Mouse (Mus musculus) layer of hippocampus, postnatal 14 days (tissue): ENCODE measurements at regions not wholly inside any gene's neighbourhood (a gene's known extent, or its start where the extent isn't known, plus 50 kb on each side); places are given as distances from the start of the nearest gene placed in this dataset.

Experiments used
- DNase-seq, 2 experiments: peaks; one replicate each; pipeline ENCODE4 v3.0.0; 2021 to 2022; ENCODE audit warnings: low spot score in 2 of 2, mixed read lengths in 1 of 2

DNA sequence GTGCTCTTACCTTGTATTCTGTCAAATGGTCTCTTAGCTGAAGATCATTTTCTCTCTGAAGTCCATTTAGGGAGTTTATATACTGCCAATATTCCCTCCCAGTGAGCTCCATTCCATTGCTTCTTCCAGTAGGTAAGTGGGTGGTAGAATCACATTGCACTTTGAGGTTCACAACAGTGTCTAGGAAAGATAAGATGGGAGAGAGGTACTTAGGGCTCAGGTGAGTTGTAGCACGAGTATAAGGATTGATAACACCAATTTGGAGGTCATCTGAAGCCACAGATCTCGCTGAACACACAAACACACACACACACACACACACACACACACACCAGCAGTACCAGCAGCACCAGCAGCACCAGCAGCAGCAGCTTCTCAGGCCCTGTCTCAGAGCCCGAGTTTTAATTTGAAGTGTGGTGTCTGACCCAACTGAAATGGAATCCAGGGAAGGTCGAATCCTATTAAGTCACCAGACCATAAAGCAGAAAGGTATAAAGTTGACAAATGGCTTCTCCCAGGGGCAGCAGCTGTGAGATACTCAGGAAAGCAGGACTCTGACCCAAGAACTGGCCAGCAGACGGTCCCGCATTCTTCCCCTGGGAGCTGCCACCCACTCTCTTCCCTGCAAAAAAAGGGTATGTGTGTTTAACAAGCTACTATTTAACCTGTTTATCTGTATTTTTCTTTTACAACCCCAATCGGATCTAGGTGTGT, 561.9 kb upstream of the Cdh11 start:
- DNase-seq = no peak

DNA sequence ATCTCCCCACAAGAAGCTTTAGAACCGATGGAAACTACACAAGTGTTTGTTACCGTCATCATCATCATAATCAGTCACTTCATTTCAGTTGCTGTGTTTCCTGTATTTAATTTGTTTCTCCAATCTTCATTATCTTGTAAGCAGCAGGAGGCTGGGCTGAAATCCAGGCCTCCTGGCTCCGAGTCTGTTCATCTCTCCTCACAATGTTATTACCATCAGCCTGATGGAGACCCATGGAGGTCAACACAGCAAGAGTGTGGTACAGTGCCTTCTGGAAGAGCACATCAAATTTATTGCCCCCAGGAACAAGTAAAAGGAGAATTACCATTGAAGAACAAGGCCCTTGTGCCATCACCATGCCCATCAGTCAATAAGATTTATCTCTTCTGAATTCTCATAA, 576.3 kb upstream of the Cdh11 start:
- no peak for DNase-seq

DNA sequence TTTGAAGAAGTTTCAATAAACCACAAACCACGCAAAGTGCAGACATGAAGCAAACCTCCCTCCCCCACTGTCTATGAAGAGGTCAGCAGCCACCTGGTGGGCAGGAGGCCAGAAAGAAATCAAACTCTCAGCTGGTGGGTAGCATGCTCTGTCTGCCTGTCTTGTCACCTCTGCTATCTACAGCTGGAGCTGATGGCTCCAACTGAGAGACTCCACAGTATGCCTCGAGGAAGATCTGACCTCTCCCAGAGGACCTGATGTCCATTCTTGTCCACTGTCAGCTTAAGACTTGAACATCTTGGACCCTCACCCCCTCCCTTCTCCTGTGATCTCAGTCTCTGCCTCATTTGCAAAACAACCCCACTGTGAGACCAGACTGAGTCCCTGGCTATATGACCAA, 585.0 kb upstream of the Cdh11 start:
- DNase-seq = no peak

DNA sequence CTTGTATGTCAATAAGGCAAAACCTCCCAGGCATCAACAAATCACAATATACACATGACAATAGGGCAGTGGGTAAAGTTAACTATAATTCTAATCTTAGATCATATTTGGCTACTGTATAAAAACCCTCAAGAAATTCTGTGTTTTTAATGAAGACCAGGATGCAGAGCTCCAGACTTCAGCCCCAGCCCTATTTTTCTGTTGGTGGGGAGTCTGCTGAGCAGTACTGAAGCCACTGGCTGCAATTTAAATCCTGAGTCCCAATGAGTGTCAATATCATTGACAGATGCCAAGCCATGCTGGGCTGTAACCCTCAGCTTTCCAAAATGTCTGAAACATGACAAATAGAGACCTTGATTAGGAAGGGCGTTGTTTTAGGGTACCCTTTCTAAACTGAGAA, 587.6 kb upstream of the Cdh11 start:
- DNase-seq = no peak

DNA sequence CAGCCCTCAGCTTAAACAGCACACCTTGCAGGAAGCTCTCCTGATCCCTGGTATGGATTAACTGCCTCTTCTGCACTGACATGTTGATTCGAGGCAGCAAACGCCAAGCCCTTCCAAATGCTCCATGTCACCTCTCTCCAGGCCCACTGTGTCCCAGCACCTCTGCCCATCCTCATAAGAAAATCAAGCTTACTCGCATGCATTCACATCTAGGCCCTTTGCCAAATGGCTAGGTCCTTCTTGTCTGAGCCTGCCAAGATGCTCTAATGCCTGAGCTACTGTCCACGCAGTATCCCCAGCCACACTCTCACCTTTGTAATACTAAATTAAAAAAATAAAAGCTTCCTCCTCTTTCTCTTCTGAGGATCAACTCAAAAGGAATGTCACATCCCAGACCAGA, 588.7 kb upstream of the Cdh11 start:
- DNase-seq = no peak

DNA sequence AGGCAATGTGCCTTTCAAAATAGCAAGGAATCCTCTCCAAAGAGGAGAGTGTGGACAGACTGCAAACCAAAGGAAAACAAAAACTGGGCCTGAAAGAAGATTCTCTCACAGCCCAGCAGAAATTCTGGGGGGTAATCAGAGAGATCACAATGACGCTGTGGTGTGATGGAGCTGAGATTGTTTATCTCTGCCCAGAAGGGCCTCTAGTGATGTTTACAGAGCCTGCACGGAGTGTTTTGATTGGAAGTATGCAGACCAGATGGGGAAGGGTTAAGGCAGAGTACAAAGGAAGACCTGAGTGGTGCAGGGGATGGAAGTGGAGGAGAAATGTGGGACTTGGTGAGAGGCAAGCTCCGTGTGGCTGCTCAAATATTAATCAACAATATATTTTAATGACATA, 593.1 kb upstream of the Cdh11 start:
- DNase-seq = no peak

DNA sequence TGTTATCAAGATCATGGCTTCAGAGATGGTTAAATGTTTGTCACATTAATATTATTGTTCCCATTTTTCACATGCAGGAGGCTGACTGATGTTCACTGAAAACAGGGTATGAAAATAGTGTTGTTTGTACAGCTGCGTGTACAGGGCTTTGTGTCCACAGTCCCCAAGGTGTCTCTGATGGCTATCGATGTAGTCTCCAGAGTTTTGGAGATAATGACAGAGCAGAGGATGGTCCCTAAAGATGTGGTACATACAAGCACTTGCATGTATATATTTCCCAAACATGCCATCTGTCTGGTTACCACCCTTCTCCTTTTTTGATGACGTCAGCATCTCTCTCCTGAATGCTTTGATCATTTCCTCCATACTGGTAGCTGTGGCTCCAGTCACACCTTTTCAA, 596.1 kb upstream of the Cdh11 start:
- DNase-seq = no peak

DNA sequence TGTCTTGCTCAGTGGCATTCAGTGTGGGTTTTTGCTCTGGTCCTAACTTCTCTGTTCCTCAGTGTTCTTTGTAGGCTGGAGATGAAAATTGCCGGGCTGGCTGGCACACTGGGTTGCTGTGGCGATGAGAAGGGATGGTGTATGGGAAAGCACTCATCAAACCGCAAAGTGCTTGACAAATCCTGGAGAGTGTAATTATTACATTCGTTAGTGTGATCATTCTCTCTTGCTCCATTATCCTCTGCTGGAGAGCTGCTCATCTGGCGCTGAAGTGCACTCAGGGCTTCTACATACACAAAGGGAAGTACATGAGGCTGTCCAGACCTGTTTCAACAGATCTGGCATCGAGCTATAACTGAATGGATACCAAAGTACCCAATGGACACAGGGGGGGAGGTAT, 605.9 kb upstream of the Cdh11 start:
- no peak for DNase-seq

DNA sequence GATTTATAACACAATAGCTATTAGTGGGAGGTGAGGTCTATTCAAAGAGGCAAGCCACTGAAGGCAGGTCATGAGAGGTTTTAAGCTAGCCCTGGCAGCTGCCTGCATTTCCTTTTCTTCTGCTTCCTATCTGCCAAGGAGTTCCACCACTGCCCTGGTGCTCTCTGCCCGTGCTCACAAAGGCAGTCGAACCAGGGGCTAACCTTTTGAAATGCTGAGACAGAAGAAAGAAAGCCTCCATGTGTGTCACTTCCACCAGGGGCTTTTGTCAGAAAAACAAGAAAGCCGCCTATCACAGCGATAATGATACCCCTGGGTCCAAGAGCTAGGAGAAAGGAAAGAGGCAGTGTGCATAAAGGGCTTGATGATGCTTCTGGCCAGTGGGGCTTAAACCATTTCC, 609.9 kb upstream of the Cdh11 start:
- DNase-seq = no peak

DNA sequence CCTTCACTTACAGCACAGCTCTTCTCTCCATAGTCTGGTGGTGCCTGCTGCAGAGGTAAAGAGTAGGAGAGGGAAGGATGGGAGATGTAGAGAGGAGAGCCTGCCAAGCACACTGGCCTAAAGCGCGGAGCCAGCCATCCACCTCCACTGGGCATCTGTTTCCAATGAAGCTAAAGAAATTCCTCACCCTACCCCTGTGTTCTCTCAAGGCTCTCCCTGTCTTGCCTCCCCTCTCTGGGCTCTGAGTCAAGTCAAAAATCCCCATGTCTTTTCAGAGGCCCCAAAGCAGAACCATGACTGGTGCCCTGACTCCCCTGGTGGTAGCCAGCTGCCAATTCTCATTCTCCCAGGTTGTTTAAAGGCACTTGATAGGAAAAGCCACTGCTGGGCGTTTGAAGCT, 612.7 kb upstream of the Cdh11 start:
- DNase-seq = no peak

DNA sequence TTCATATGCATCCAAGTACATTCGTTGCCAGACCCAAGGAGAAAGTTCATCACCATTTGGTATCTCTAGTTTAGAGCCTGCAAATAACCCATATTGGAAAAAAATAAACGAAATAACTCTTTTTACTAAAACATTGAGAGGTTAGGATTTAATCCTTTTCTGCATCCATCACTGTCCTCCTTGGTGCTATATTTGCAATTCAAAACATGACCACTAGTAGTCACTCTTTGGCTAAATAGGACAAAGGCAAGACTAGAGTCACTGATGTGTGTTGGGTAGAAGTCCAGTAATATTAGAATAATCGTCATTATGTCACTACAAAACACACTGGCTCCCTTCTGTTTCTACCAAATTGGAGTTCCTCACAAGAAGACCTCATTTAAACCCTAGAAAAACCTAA, 614.0 kb upstream of the Cdh11 start:
- DNase-seq = no peak

DNA sequence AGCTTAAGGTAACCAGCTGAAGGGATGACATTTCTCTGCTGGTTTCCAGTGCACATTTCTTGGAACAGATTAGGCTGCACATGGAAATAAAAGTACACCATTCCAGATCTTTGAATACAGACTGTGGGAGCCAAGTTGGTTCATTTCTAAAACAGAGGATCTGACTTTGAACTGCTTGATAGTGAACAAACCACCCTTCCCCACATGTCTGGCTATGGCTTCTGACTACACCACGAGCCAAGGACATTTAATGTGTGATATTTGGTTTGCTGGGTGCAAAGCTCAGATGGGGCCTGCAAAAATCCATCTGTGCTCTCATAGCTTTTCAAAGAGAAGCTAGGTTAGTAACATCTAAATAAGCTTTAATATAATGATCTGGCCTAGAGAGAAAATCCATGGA, 614.7 kb upstream of the Cdh11 start:
- peak in 1 of 2 experiments; percentile 90 for DNase-seq

DNA sequence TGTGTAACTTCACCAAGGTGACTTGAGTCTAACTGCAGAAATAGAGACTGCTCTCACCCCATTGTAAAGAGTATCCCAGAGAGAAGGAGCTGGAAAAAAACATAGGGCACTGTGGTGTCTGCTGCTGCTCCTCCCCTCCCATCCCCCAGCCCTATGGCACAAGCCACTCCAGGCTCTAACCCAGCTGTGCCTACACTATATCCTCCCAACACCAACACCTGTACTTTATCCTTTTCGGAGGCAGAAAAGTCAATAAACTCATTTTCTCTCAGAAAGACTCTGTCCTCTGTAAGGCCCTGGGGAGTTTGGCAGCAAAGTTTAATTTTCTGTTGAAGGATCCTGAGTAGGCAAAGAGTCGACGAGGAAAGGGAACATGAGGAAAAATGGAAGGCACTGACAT, 617.3 kb upstream of the Cdh11 start:
- no peak for DNase-seq

DNA sequence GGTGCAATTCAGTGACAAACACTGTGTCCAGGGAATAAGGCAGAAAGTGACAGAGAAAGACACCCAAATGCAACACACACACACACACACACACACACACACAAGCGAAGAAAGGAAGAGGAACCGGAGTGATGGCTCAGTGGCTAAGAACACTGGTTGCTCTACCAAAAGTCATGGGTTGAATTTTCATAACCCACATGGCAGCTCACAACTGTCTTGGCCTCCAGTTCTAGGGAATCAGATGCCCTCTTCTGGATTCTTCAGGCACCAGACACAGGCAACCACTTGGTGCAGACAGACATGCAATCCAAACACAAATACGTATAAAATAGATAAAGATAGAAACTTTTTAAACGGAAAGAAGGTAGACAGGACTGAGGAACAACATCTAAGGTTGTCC, 618.4 kb upstream of the Cdh11 start:
- DNase-seq = no peak

DNA sequence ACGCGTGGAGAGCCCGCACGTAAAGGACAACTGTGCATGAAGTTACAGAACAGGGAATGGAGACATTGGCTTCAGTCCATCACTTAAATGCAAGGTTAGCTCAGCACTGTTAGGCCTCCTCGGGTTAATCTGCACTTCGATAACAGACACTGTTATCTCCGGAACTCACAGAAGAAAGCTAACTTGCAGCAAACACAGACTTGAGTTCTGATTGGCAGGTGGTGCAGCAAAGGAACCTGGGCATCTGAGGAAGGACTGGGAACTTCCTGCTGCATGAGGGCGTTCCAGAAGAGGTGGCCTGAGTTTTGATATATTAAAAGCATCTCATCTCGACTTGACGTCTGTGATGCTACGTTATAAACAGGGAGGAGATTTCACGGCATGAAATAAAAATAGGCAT, 620.3 kb upstream of the Cdh11 start:
- DNase-seq = no peak

DNA sequence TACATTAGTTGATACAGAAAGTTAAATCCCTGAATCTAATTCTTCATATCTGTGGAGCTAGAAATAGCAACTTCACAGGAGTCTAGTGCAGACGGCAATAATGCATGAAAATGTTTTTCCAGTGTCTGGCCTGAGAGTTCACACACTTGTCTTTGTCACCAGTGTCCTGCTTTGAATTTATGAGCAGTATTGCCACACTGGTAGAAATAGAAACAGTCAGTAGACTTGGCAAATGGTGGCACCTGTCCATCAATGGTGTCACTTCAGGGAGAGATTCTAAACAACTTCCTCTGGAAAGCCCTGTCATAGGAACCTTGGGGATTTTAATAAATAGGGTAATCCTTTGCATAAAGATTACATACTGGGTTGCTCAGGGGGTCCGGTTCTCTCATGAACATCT, 621.5 kb upstream of the Cdh11 start:
- DNase-seq = no peak

DNA sequence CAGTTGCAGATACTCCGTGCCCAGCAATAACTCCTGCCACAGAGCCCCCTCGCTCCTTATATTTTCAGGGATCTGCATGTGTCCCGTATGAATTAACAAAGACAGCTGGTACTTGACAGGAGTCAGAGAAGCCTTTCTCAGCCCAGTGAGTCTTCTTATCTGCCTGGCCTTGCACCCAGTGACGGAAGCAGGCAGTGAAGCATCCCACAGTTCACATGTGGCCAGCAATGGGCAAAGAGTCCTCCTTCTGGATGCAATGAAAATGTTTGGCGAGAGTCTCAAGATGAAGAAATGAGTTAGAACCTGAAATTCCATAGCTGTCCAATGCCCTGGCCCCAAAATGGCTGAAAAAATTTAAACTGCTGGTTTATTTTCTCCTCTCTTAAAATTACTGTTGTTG, 622.2 kb upstream of the Cdh11 start:
- no peak for DNase-seq

DNA sequence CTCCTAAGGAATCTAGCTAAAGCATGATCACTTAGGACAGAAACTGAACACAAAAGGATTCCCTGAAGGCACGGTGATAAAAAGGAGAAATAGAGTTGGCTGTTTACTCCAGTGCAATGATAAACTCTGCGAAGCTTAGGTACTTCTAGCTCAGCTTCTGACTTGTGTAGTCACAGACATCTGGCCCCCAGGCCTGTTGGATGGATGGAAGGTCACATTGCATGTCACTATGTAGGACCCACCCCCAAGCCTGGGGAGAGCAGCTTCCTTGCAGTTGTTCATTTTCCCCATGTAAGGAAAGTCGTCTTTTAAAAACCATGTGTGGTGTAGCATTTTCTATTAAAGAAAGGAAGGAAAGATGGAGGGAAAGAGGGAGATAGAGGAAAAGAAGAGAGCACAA, 623.0 kb upstream of the Cdh11 start:
- no peak for DNase-seq

DNA sequence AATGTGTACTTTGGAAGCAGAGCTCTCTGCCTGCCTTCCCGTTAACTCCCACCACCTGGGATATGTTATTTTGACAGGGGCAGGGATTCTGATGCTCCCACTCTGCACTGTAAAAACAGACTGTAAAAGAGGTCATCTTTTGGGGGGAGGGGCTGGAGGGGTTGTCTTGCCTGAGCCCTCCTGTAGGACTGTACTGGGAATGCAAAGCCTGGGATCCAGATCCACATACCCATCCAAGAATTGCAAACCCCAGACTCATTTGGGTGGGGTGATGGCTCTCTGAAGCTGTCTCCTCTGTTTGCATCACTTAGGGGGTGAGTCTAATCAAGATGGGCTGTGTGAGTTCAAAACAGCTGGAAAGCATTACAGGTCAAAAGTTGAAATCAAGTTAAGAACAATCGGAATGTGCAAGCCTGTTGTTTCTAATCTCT, 623.7 kb upstream of the Cdh11 start:
- DNase-seq = peak in 1 of 2 experiments; percentile 24

DNA sequence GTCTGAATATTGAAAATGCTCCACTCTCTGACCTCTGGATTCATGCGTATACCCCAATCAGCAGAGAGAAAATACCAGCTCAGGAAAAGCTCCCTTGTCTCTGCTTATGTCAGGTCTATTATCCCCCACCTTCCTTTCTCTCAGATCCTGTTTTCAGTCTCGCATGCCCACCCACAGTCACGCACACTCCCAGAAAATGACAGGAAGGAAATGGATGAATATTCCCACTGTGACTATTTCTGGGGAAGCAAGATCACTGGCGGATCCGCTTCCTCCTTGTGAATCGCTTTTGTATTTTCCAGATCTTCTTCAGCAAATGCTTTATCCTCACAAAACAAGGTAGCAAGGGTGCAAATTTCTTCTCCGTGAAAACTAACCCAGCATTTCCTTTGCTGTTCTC, 627.3 kb upstream of the Cdh11 start:
- DNase-seq = no peak

DNA sequence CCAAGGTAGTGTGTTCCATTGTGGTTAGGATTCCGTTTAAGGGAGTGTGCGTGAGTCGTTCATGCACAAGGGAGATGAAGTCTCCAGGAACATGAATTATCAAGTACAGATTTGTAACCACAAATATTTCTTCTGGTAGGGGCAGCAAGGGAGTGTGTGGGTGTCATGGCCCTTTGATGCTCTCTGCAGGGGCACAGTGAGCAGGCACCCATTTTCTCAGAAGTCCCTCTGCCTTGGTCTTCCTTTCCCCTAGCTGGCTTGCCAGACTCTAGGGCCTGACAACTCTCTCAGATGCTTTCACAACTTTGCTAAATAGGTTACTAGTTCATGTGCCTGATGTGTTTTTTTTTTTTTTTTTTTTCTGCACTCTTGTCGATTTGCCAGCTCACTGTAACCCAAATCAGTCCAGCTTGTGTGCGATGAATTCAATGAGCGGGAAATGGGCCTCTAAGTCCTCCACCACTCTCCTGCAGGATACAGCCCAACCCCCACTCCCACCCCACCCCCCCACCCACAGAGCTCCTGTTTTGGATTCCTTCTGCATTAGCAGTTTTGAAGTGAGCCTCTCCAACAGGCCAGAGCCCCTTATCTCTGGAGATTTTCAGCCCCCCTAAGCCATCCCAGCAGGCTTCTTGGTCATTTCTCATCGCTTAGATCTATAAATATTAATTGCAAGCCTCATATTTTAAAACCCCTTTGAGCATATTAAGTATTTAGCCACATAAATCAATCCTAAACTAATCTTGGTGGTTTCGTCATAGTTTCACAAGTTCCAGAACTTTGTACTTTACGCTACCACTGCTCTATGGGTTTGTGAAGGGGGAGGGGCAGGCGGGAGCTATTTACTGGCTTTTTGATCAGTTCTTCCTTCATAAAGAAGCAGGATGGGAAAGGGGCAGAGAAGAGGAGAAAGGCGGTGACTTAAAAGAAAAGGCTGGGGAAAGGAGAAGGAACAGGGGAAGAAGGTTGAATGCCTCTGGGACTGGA, 628.4 kb upstream of the Cdh11 start:
- DNase-seq = no peak

DNA sequence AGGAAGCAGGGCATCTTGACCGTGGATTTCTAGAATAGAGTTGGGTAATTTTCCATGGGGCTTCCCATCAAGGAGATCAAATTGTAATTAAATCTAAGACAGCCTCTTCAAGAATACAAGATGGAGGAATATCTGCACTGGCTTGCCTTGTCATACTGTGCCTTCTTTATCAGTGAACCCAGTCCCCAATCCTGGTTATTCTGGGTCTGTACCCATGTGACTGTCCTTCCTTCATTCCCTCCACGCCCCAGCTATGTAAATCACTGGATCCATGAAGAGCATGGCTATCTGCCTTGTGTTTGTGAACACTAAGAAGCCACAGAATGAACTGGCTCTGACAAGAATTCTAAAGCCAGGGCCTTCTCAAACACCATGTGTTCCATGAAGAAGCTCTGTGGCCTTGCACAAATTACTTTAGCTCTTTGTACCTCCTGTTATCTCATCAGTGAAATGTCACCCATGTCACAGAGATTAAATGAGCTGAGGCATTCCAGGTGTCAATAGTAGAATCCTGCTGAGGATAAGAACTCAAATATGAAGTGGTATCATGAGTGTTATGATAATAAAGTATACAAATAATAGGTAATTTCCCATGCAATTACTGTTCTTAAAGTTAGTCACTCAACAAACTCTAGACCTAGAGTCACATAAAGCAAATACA, 637.0 kb upstream of the Cdh11 start:
- no peak for DNase-seq
